Mouse (Mus musculus) hindbrain, embryonic 15.5 days (tissue): Measurements from ENCODE around the gene BC030867. TPM values are rescaled to one million over a fixed set of nuclear protein-coding genes. Genes with fewer than 3 reads are reported as not detected.
A peak's percentile ranks its signal among the peaks of the same experiment; 100 is the strongest.

Source experiments
- ATAC-seq: fragments of 200-750 bp; cut with Nextera tagmentation; 2 replicates; pipeline ENCODE4 v1.8.0; 2017; ENCODE audit warnings: low read depth, moderate number of reproducible peaks, moderate TSS enrichment; ENCODE audit not compliant: low FRiP score
- H3K27ac ChIP-seq: fragments of 300-500 bp; sonication (generic); replicated peaks from 2 replicates; pipeline ENCODE4 v1.5.1; 2015; ENCODE audit warnings: mild to moderate bottlenecking, inconsistent platforms
- H3K27me3 ChIP-seq: fragments of 300-500 bp; sonication (generic); 2 replicates; pipeline ENCODE4 v1.6.1; 2015; ENCODE audit warnings: control low read depth, inconsistent platforms
- H3K36me3 ChIP-seq: fragments of 300-500 bp; sonication (generic); 2 replicates; pipeline ENCODE4 v1.6.1; 2015; ENCODE audit warnings: control low read depth, inconsistent platforms
- H3K4me1 ChIP-seq: fragments of 300-500 bp; sonication (generic); replicated peaks from 2 replicates; pipeline ENCODE4 v1.6.1; 2015; ENCODE audit warnings: control low read depth, inconsistent platforms
- H3K4me2 ChIP-seq: fragments of 300-500 bp; sonication (generic); 2 replicates; pipeline ENCODE4 v1.6.1; 2015; ENCODE audit warnings: moderate library complexity, mild to moderate bottlenecking, inconsistent platforms
- H3K4me3 ChIP-seq: fragments of 300-500 bp; sonication (generic); 2 replicates; pipeline ENCODE4 v1.5.1; 2015; ENCODE audit warnings: mild to moderate bottlenecking, inconsistent platforms
- H3K9ac ChIP-seq: fragments of 300-500 bp; sonication (generic); 2 replicates; pipeline ENCODE4 v1.6.1; 2015; ENCODE audit warnings: inconsistent platforms
- H3K9me3 ChIP-seq: fragments of 300-500 bp; sonication (generic); 2 replicates; pipeline ENCODE4 v1.6.1; 2016; ENCODE audit warnings: control low read depth, inconsistent platforms
- WGBS: fragments of 180-500 bp; shearing (Covaris S2); methylation state at CpG from one replicate; pipeline ENCODE4 v1.1.7; 2015; 5-methylcytosine and 5-hydroxymethylcytosine counted together
- polyA plus RNA-seq: library from polyadenylated mRNA; unstranded; fragments of >200 nt; fragmentation: Nextera tagmentation; extraction: Ambion mirVana; gene quantifications from 2 replicates; pipeline ENCODE4 v1.2.1, GENCODE M21; 2015

The BC030867 gene
- polyA plus RNA-seq, 1 experiment from 2014 or later: 3.4 TPM

- Histone ChIP-seq H3K9me3 (no peaks in the 10 kb centered on the region), H3K4me1 (peaks cover 26% of the 10 kb centered on the region), H3K27me3 (no peaks in the 10 kb centered on the region), H3K4me3 (no peak overlapping the region), H3K27ac (no peak overlapping the region), H3K36me3 (peaks cover 36% of the 10 kb centered on the region), H3K9ac (no peak overlapping the region), H3K4me2 (no peak overlapping the region)
- no peak for ATAC-seq
- WGBS: 82% methylated on average over 8 of the region's 8 CpGs
Measured at GRCm38 (mm10) chr11:102288027-102288804, 39.5 kb downstream of the BC030867 start.

DNA sequence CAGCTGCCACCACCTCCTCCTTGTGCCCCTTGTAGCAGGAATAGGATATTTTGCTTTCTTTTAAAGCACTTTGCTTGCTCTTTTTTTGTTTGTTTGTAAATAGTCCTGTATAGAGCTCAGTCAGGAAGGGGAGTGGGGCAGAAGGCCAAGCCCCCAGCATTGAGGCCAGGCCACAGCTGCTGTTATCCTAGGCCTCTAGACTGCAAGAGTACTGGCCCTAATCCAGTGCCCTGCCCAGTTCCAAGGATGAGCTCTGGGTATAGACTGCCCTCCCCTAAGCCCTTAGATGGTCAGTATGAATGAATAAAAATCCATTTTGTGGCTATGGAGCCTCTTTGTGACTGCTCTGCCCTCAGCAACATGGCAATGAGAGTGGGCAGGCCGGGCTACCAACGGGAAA lies 40.2 kb downstream of the BC030867 start:
- H3K36me3 ChIP-seq: peaks cover 40% of the 10 kb centered on the region
- 81% methylated on average over 2 of the region's 2 CpGs for WGBS
- H3K27ac ChIP-seq: no peak overlapping the region

DNA sequence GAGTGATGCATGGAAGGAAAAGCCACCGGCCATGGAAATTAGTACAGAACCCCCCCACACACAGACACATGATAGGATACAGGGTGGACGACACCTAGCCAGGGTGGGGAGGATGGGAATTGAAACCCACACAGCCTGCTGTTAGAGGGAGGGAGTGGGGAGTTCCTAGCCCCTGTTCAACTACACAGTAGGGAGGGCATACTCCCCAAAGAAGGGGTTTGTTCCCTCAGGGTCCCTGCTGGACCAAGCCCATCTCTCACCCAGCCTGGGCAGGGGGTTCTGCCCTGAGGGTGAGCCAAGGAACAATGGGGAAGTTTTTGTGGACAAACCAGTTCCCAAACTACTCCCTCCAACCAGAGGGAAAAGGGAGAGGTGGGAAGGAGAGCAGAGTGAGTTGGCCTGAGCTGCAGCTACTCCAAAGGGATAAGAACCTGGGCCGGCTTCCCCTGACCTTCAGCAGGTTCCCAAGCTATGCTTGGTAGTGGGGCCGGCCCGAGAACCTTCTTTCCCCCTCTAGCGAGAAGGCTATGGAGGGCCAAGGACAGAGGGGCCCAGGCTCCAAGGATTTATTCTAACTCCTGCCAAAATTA lies 40.9 kb downstream of the BC030867 start:
- H3K36me3 ChIP-seq: peaks cover 40% of the 10 kb centered on the region
- no peak overlapping the region for H3K4me3 ChIP-seq
- no peak overlapping the region for H3K27ac ChIP-seq
- no peaks in the 10 kb centered on the region for H3K27me3 ChIP-seq
- H3K9ac ChIP-seq: no peak overlapping the region
- no peak for ATAC-seq
- no peaks in the 10 kb centered on the region for H3K9me3 ChIP-seq
- WGBS: 62% methylated on average over 6 of the region's 6 CpGs
- H3K4me1 ChIP-seq: peaks cover 33% of the 10 kb centered on the region
- no peak overlapping the region for H3K4me2 ChIP-seq

More for the DNA sequence above, 40.2 kb downstream of the BC030867 start:
- H3K9ac ChIP-seq: no peak overlapping the region
- no peaks in the 10 kb centered on the region for H3K9me3 ChIP-seq
- no peak overlapping the region for H3K4me3 ChIP-seq
- H3K27me3 ChIP-seq: no peaks in the 10 kb centered on the region
- H3K4me1 ChIP-seq: peaks cover 26% of the 10 kb centered on the region
- no peak overlapping the region for H3K4me2 ChIP-seq
- ATAC-seq: no peak

- 82% methylated on average over 4 of the region's 4 CpGs for WGBS
- Histone ChIP-seq H3K27me3 (no peaks in the 10 kb centered on the region), H3K4me3 (no peak overlapping the region), H3K27ac (no peak overlapping the region), H3K4me1 (peaks cover 39% of the 10 kb centered on the region), H3K9ac (no peak overlapping the region), H3K36me3 (peaks cover 40% of the 10 kb centered on the region), H3K9me3 (no peaks in the 10 kb centered on the region), H3K4me2 (no peak overlapping the region)
- ATAC-seq: no peak
Measured at GRCm38 (mm10) chr11:102290141-102290540, 41.5 kb downstream of the BC030867 start.

GRCm38 (mm10) chr11:102291051-102291535 lies 42.4 kb downstream of the BC030867 start:
- peaks cover 40% of the 10 kb centered on the region for H3K36me3 ChIP-seq
- no peak overlapping the region for H3K4me3 ChIP-seq
- H3K27me3 ChIP-seq: no peaks in the 10 kb centered on the region
- WGBS: 86% methylated on average over 11 of the region's 11 CpGs
- no peak overlapping the region for H3K4me2 ChIP-seq
- peaks cover 36% of the 10 kb centered on the region for H3K4me1 ChIP-seq
- no peak for ATAC-seq
- no peaks in the 10 kb centered on the region for H3K9me3 ChIP-seq
- H3K27ac ChIP-seq: no peak overlapping the region
- no peak overlapping the region for H3K9ac ChIP-seq

GRCm38 (mm10) chr11:102293971-102294370 lies 45.3 kb downstream of the BC030867 start:
- Histone ChIP-seq H3K9ac (0 out of 2 replicates have a peak overlapping the region, but pooled peaks have one; percentile 90), H3K36me3 (peaks cover 34% of the 10 kb centered on the region)
- WGBS: 96% methylated on average over 13 of the region's 13 CpGs

GRCm38 (mm10) chr11:102294416-102294815 lies 45.7 kb downstream of the BC030867 start:
- H3K36me3 ChIP-seq: peaks cover 34% of the 10 kb centered on the region
- H3K27me3 ChIP-seq: no peaks in the 10 kb centered on the region
- peak overlapping the region; percentile 90; the same call in 1 of the 2 replicates for H3K9ac ChIP-seq
- peak overlapping the region; percentile 93 for H3K4me2 ChIP-seq
- peak overlapping the region; percentile 89; the same call in 1 of the 2 replicates for H3K4me3 ChIP-seq
- H3K27ac ChIP-seq: peak overlapping the region; percentile 99
- peaks cover 25% of the 10 kb centered on the region for H3K4me1 ChIP-seq
- 78% methylated on average over 5 of the region's 5 CpGs for WGBS
- no peak for ATAC-seq
- no peaks in the 10 kb centered on the region for H3K9me3 ChIP-seq

More at GRCm38 (mm10) chr11:102293971-102294370, 45.3 kb downstream of the BC030867 start:
- H3K27me3 ChIP-seq: no peaks in the 10 kb centered on the region
- no peaks in the 10 kb centered on the region for H3K9me3 ChIP-seq
- H3K4me1 ChIP-seq: peaks cover 27% of the 10 kb centered on the region
- H3K4me3 ChIP-seq: no peak overlapping the region
- no peak overlapping the region for H3K27ac ChIP-seq
- ATAC-seq: no peak
- 0 out of 2 replicates have a peak overlapping the region, but pooled peaks have one; percentile 93 for H3K4me2 ChIP-seq

DNA sequence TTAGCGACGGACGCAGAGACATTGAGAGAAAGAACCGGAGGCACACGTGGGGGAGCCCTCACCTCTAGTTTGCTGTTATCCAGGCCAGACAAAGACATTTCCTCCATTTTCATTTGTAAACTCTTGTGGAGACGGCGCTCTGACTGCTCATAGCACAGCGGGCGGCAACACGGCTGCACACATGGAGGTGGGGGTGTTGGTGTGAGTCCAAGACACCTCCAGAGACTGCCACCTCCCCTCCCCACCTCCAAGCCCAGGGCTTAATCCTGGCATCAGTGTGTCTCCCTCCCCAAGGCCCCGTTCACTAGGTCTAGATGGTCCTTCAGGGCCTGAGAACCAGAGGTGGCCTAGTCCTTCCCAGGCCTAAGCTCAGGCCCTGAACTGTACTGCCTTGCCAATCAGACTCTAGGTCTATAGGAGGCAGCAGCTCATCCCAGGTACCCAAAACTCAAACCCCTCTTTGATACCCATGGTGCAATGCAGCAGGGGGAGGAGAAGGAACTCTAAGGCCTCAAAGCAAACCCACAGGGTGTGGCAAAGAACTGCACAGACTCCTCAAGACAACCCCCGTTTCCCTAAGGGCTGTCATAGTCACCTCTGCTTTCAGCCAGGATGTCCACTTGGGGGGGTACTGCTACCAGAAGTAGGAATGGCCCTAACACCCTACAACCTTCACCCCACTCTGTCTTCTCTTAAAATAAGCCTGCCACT lies 46.4 kb downstream of the BC030867 start:
- 49% methylated on average over 12 of the region's 12 CpGs for WGBS
- Histone ChIP-seq H3K4me3 (peak overlapping the region; percentile 89), H3K4me1 (peaks cover 25% of the 10 kb centered on the region), H3K27me3 (no peaks in the 10 kb centered on the region), H3K36me3 (peaks cover 34% of the 10 kb centered on the region), H3K9me3 (no peaks in the 10 kb centered on the region), H3K27ac (peak overlapping the region; percentile 99), H3K4me2 (peak overlapping the region; percentile 93), H3K9ac (peak overlapping the region; percentile 90)
- no peak; the same call in 1 of the 2 replicates for ATAC-seq

DNA sequence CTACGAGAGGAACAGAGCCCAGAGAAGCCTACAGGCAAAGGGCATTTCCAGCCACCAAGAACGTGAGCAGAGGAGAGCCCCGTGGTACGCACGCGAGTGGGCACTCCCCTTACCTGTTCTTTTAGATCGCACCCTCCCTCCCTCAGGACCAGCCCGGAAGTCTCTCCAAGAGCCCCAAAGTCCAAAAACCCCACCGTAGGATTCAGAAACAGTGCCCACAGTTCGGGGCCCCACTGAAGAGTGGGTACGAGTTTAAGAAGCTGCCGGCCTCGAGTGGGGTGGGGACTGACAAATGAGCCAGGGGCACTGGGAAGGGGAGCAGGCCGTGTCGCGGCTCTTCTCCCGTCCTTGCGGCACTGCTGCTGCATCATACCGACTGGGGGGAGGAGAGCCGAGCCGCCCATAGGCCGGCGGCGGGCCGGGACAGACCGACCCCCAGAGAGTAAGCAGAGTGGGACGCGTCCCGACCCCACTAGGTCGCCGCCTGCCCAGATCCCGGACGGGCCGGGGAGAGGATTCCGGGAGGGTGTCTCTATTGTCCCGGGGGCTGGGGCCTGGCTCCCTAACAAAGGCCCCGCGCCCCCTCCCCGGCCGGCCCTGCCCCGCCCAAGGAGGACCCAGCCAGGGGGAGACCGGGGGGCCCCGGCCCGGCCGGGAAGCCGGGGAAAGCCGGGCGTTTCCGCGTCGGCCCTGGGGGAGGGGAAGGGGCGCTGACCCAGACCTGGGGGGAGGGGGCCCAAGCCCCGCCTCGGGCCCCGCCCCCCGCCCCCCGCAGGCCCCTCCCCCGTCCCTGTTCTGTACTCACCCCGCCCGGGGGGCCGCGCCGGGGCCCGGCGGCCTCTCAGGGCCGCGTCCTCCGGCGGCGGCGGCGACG lies 47.2 kb downstream of the BC030867 start:
- peak; percentile 27; the same call in 1 of the 2 replicates for ATAC-seq
- WGBS: 0% methylated on average over 30 of the region's 73 CpGs
- Histone ChIP-seq H3K4me2 (peak overlapping the region; percentile 93), H3K27ac (peak overlapping the region; percentile 99), H3K27me3 (no peaks in the 10 kb centered on the region), H3K9me3 (no peaks in the 10 kb centered on the region), H3K36me3 (peaks cover 28% of the 10 kb centered on the region), H3K4me3 (peak overlapping the region; percentile 89), H3K4me1 (peaks cover 25% of the 10 kb centered on the region), H3K9ac (peak overlapping the region; percentile 90)

GRCm38 (mm10) chr11:102296491-102297472 lies 48.1 kb downstream of the BC030867 start, which contains the start of gene Atxn7l3:
TSS of gene Atxn7l3 (minus strand) at chr11:102296631.
- peaks cover 18% of the 10 kb centered on the region for H3K36me3 ChIP-seq
- WGBS: under 1% methylated on average over 67 of the region's 125 CpGs

More at GRCm38 (mm10) chr11:102296491-102297472, 48.1 kb downstream of the BC030867 start, which contains the start of gene Atxn7l3:
- no peaks in the 10 kb centered on the region for H3K27me3 ChIP-seq
- peak within 1 kb of the TSS; percentile 99 for H3K27ac ChIP-seq
- H3K4me2 ChIP-seq: peak within 1 kb of the TSS; percentile 93
- peak within 1 kb of the TSS; percentile 90 for H3K9ac ChIP-seq
- peak; percentile 96 for ATAC-seq
- H3K9me3 ChIP-seq: no peaks in the 10 kb centered on the region
- peaks cover 25% of the 10 kb centered on the region for H3K4me1 ChIP-seq
- peak within 1 kb of the TSS; percentile 89 for H3K4me3 ChIP-seq
